Mouse (Mus musculus) small intestine, adult 2 months (tissue): ENCODE measurements around the gene Ppp2r2c.

ENCODE experiments used
- CTCF ChIP-seq: fragments of 200-500 bp; IDR thresholded peaks from 2 replicates; pipeline ENCODE4 v1.5.1; 2012; ENCODE audit warnings: low read depth, mild to moderate bottlenecking, control low read depth, inconsistent platforms, low read length, moderate library complexity, mixed read lengths; ENCODE audit not compliant: insufficient replicate concordance, insufficient read length; ENCODE audit errors: extremely low read depth
- POLR2A ChIP-seq: fragments of 200-500 bp; IDR thresholded peaks from 2 replicates; pipeline ENCODE4 v1.6.1; 2012; ENCODE audit warnings: low read depth, mild to moderate bottlenecking, control low read depth, inconsistent platforms, low read length, moderate library complexity

DNA sequence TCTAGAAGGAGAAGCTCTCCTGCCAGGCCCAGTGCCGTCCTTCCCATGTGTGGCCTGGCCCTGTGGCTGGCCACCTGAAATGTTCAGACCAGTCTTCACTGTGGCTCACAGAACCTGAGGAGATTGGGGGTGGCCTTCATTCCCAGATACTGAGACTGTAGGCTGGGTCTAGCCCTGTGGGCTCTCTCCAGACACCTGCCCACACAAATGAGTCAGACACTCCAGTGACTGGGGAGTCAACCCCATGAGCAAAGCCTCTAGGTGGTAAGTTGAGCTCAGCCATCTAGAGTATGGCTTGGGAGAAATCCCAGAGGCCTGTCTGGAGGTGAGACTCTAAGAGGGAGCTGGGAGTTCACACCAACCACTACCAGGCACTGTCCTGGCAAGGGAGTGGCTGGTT, 53.6 kb downstream of the Ppp2r2c start:
- TF ChIP-seq CTCF = no peak
- TF ChIP-seq POLR2A = no peak
